Mouse (Mus musculus) cerebral cortex, adult 2 months (tissue): Measurements from ENCODE around the gene AC161166.1.

Source experiments
- WGBS: fragments of 180-500 bp; shearing (Covaris S2); methylation state at CpG from one replicate; pipeline ENCODE4 v1.1.7; 2018; 5-methylcytosine and 5-hydroxymethylcytosine counted together

AC161166.1 gene

GRCm38 (mm10) chr7:24461376-24462051 is 50.7 kb downstream of the AC161166.1 start:
- WGBS = 52% methylated on average over 14 of the region's 14 CpGs
